Mouse (Mus musculus) bone marrow macrophage, adult 2 months (primary cell): ENCODE measurements at regions not wholly inside any gene's neighbourhood (a gene's known extent, or its start where the extent isn't known, plus 50 kb on each side); places are given as distances from the start of the nearest gene placed in this dataset.

ENCODE experiments used
- CTCF ChIP-seq: IDR thresholded peaks from 2 replicates; pipeline ENCODE4 v1.5.1; 2012; ENCODE audit warnings: low read depth, mild to moderate bottlenecking, low read length, moderate library complexity
- POLR2A ChIP-seq: IDR thresholded peaks from 2 replicates; pipeline ENCODE4 v1.6.1; 2012; ENCODE audit warnings: mild to moderate bottlenecking, low read depth, low read length, borderline replicate concordance

GRCm38 (mm10) chr12:29341388-29341995, 186.7 kb upstream of the Myt1l start:
- TF ChIP-seq CTCF, result no peak
- TF ChIP-seq POLR2A, result no peak
